In the genomic region with DNA sequence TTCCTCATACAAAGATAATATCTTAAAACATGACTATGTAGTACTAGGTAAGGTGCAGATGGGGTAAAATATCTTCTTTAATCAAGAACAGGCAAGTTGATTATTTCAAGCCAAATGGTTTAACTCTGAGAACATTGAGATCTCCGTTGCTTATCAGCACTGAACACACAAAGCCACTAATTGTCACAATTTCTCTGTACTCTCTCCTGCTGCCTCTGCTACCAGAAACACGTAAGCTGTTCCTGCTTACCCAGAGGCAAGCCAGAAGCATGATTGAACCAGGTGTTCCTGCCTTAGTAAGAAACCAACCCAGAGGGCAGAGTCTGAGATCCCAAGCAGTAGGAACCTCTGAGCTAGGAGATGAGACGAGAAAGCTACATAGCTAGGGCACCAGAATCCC, we compare ENCODE assay signal across 16 mouse cellular contexts.
DNase-seq lines count a peak whose midpoint lies in the region.
"Had no signal": no experiment of that assay in that cellular context is flagged by ENCODE, and none has a peak within 500 bp of the region (broad histone marks: within the 10 kb centered on the region; RNA-seq: fewer than 3 reads in every experiment).

No protein-coding gene starts in this region.

- DNase-seq in adrenal gland, adult (ENCODE audit: inconsistent age in 2 of 2, low spot score in 1 of 2): peak; percentile 4 to 26
- no peak for DNase-seq in adrenal gland, postnatal 4 days (ENCODE audit: low spot score in 2 of 2)
- DNase-seq in fat pad, adult 2 months (ENCODE audit: extremely low read depth, low read depth, low spot score): peak; percentile 94
- no peak for DNase-seq in gastrocnemius, postnatal 25 days
- DNase-seq: adrenal gland, adult 2 months; adrenal gland, adult 8-10 months; adrenal gland, postnatal 10 days; adrenal gland, postnatal 14 days; adrenal gland, postnatal 25 days; adrenal gland, postnatal 36 days; B cell, adult 2 months; cerebellum, adult 11 months; cerebellum, adult 11-12 months; cerebellum, adult 18-20 months; cerebellum, adult 2 months; cerebellum, adult 8-10 months had no signal

Comparison
In these comparisons a context has a peak if more than half of its experiments do, and no peak if none do; other contexts are left out.
1. DNase-seq: peak in adrenal gland, adult (2 of 2) and fat pad, adult 2 months (single experiment); none in adrenal gland, postnatal 4 days (0 of 2) and gastrocnemius, postnatal 25 days (single experiment).